Mouse (Mus musculus) liver, adult (tissue): ENCODE results near the gene S1pr4.

Source experiments
- GATA4 ChIP-seq: IDR thresholded peaks from 2 replicates; pipeline ENCODE4 v1.6.1; 2014; ENCODE audit warnings: mild to moderate bottlenecking, low read length; ENCODE audit not compliant: insufficient replicate concordance

The S1pr4 gene

GRCm38 (mm10) chr10:81464405-81465264, 35.3 kb downstream of the S1pr4 start:
- TF ChIP-seq GATA4 = no peak

DNA sequence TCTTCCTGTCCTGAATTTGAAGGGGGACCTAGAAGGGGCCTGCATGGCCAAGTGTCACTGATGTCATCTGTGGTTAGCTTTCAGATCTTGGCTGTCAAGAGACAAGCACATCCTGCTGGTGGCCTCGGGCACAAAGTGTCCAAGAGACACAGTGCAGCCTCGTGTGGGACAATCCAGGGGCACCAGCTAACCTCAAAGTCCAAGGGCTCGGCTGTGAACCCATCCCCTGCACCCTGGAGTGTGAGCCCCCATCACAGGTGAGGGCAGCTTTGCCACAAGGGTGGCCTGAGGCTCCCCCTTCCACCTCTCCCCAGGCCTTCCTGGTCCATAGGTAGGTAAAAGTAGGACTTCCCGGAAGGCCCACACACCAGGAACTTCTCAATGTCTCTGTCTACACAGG, 36.4 kb downstream of the S1pr4 start:
- no peak for TF ChIP-seq GATA4

DNA sequence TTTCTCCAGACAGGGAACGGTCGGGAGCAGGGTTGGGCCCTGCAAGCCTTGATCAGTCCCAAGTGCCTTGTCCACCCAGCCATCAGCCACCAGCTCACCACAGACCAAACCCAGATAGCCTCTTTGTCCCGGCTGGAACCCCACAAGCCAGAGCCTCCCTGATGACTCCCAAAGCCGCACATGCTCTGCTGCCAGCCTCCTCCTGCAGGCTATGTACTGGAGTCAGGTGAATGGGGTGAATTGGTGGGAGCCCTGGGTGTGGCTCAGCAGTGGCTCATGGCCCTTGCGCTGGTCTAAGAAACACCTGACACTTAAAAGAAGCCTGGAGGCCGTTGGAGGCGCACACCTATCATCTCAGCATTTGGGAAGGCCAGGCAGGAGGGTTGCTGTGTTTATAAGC, 37.0 kb downstream of the S1pr4 start:
- TF ChIP-seq GATA4 = no peak

- no peak for TF ChIP-seq GATA4
Measured at GRCm38 (mm10) chr10:81462415-81462804, 37.5 kb downstream of the S1pr4 start.

GRCm38 (mm10) chr10:81461673-81462414, 38.1 kb downstream of the S1pr4 start:
- TF ChIP-seq GATA4 = no peak

DNA sequence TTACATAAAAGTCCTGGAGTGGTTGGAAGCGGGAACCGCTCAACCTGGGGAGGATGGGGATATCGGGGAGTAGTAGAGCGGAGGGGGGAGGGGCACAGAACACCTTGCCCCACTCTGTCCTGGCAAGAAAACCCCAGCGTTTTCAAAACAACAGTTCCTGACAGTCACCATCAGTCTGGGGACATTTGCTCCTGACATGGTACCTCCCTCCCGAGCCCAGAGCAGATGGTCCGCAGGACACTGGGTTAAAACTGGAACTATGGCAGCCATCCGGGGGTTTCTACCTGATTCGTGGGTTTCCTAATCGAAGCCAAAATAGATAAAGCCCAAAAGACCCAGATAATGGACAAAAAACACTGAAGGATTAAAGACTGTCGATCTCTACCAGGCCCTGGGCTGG, 39.0 kb downstream of the S1pr4 start:
- no peak for TF ChIP-seq GATA4

DNA sequence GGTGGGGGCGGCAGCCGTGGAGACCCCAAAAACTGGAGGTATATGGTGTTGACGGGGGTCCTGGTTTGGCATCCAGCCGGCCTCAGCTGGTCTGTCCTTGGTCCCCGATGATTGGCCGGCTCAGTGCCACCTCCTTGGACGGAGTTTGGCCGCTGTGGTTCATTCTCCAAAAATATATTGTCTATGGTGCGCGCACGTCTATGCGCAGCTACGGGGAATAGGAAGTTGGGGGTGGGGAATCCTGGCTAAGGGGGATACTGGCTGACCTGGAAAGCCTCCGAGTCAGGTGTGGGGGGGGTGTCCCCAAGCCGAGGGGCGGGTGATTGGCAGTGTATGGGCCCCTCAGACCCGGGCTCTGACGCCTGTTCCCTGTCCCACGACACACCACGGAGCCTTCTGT, 39.5 kb downstream of the S1pr4 start:
- no peak for TF ChIP-seq GATA4

GRCm38 (mm10) chr10:81459399-81459798, 40.5 kb downstream of the S1pr4 start:
- no peak for TF ChIP-seq GATA4

DNA sequence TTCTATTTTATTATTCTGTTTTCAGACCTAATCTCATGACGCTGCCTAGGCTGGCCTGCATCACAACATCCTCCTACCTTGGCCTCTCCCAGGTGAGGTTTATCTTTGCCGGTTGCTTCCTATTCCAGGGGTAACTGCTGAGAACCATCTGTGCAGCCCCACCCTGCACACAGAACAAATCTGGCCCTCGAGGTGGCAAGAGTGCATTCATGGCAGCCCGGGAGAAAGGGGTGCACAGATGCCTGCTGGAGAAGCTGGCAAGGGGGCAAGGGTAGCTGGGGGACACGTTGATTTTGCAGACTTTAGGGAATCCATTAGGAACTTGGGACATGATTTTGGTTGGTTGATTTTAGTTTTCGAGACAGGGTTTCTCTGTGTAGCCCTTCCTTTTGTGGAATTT, 41.7 kb downstream of the S1pr4 start:
- no peak for TF ChIP-seq GATA4

DNA sequence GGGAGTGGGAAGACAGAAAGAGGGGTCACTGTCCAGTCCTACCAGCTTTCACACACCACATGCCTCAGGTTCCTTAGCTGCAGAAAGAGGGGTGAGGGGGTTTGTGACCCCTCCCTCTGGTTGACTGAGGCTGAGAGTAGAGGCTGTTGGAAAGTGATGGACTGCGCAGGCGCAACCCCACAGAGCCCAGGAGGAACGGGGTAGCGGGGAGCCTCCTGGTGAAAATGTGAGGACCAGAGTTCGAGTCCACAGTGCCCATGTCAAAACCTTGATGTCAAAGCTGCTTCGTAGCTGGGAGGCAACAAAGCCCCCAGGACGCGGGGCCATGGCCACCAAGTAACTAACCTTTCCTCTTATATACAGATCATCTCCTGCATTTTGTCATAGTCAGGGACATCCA, 42.3 kb downstream of the S1pr4 start:
- no peak for TF ChIP-seq GATA4

GRCm38 (mm10) chr10:81456983-81457563, 42.9 kb downstream of the S1pr4 start:
- TF ChIP-seq GATA4 = no peak

DNA sequence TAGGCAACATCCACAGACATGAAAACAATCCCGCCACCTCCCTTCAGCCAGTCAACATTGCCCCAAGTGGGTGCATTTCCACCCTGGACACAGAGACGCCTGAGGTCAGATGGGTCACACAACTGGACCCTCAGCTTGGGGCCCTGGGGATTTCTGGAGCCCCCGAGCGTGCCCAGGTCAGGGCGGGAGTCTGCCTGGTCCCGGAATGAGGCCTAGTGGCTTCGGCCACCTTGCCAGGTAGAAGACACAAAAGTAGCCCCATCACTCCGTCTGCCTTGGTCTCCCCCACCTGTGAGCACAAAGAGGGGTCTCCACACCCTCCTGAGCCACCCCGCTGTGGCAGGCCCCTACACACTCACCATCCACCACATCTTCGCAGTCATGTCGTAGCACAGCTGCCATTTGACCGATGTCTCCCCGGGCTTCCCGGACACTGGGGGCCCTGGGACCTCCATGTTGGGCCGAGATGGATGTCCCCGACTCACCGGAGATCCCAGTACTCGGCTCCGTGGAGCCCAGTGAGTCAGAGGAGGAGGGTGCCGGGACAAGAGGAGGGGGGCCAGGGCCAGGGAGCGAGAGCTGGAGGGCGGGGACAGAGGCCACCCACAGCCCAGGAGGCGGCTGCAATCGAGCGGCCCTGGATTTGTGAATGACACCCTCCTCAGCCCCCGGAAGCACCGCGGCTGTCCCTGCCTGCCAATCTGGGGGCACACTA, 44.6 kb downstream of the S1pr4 start, which contains the start of gene Nfic:
Gene Nfic (minus strand): TSS at position 455 of the 715 bp plus-strand sequence.
- TF ChIP-seq GATA4 = no peak

DNA sequence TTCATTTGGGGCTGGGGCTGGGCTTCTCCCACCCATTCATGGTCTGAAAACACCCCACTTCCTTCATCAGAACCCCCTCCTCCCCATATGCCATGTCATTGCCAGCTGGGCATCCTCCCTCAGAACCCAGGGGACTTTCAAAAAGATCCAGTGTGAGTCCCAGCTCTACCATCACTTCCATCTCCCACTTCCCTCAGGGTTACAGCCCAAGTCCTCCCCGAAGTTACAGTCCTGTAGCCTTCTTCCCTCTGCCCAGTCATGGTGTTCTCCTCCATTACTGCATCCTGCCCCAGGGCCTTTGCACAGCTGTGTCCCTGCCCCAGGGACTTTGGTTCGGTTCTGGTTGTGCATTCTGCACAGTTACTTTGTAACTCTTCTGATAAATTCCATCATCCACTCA, 45.8 kb downstream of the S1pr4 start:
- no peak for TF ChIP-seq GATA4

- TF ChIP-seq GATA4 = no peak
Measured at GRCm38 (mm10) chr10:81452947-81453288, 47.0 kb downstream of the S1pr4 start.

DNA sequence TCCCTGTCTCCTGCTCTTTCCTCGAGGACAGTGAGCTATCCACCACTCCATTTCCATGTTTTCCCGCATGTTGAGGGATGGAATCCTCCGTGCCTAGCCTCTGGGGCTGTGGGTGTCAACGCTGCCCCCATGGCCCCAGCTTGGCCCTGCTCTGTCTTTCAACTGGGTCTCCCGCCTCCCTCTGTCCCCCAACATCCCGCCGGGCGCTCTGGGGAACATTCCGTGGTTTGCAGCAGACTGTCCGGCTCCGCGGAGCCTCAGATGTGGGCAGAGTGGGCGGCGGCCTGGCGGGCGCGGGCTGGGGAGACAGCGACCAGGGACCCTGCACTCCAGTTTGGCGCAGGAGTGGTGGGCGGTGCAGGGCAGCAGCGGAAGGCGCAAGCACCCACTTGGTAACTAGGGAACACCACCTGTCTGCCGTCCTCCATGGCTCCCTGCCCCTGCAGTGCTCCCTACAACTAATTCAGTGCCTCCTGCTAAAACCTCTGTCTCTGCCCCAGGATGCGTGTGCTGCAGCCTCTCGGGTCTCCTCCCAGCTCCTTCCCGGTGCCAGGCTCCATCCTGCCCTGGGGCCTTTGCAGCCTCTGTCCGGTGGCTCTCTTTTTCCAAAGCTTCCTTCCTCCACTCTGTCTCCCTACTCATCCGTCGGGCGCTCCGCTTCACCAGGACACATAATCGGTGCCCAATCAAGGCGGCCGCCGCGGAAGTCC, 47.5 kb downstream of the S1pr4 start:
- no peak for TF ChIP-seq GATA4
